Mouse (Mus musculus) retina, adult 2 months (tissue): ENCODE data around the gene Shroom4.
"Not testable (repeated sequence)": the region's sequence is repeated elsewhere in the genome, so short reads cannot be mapped to it uniquely, and the experiment has no call there.

ENCODE experiments used
- DNase-seq: peaks from one replicate; pipeline ENCODE4 v3.0.0-alpha.2; 2012; ENCODE audit warnings: low read depth, low spot score

Gene Shroom4

DNA sequence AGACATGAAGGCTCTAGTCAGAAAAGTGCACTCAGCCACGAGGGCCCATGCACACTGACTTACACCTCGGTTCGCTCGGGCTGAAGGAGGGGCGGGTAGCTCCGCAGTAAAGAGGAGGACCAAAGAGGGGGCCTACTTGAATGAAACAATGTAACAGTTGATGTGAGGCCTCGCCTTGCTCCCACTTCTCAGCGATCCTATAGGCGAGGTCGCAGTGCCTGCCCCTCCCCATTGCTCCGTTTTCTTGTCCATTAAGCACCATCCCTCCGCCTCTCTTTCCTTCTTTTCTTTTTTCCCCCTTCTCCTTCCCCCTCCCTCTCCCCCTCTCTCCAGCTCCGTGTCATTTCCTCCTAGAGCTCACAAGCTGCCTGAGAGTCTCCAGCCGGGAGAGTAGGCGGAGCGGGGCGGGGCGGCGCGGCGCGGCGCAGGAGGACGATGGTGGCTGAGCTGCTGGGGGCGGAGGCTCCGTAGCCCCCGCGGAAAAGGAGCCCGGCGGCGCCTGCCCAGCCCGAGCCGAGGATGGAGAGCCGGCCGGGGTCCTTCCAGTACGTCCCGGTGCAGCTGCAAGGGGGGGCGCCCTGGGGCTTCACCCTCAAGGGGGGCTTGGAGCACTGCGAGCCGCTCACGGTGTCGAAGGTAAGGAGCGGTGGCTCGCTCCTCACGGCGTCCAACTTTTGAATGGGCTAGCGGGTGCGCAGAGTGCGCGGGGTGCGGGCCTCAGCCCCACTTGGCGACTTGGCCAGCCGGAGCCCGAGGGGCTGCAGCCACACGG is at the start of gene Shroom4:
Gene Shroom4, plus strand, starts transcription at position 229 of the 772 bp plus-strand sequence.
- no peak for DNase-seq

DNA sequence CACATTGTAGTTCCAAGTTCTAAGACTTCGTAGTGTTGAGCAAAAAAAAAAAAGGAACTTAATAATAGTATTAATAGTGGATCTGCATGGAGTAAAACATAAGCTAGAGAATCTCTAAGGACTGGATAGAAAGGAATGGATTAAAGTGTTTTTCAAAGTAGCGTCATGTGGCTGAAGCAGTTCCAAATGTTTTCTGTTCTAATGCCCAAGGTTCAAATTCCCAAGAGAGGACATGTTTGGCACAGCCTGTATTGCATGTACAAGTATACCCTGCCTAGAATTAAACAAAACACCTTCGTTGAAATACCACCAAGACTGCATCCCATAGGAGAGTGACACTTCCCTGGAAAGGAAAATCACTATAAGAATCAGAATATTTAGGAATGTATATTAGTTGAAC is 42.8 kb upstream of the Shroom4 start:
- no peak for DNase-seq

DNA sequence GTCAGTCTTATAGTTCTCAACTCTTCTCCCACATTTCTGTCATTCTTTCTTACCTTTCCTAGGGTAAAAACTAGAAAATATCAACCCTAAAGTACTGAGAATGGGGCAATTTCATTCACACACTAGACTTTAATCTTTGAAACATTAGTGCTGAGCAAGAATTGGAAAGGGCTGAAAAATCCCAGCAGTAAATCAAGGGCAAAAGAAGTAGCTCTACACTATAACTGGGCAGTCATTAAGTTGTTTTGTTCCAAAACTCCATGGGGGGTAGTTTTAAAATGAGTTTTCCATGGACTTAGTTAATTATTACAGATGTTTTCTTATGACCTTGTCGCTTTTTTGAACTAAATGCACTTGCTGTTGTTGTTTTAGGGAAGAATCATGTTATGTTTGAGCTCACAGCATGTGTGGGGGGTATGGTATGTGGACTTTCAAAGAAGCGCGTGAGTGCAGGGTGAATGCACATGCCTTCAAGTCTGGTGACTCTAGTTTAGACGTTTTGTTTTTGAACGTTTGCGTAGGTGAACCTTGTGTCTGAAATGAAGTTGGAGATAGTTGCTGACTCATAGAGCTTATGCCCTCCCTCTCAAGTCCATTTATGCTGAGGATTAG is 42.0 kb upstream of the Shroom4 start:
- no peak for DNase-seq

DNA sequence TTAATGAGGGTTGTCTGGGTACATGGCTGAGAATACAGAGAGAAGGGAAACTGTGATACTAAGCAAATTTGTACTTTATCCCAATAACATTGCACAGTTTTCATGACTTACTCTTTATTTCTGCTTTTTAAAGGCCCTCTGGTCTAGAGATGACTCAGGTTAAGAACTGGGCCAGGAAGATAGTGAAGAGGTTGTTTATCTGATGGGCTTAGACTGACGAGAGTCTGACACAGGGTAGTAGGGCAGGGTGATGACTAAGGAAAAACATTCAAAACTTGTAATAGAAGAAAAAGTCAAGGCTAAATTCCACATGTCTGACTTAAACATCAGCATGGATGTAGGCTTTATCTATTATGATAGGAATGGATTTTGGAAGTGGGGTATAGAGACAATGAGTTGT is 30.8 kb upstream of the Shroom4 start:
- no peak for DNase-seq

DNA sequence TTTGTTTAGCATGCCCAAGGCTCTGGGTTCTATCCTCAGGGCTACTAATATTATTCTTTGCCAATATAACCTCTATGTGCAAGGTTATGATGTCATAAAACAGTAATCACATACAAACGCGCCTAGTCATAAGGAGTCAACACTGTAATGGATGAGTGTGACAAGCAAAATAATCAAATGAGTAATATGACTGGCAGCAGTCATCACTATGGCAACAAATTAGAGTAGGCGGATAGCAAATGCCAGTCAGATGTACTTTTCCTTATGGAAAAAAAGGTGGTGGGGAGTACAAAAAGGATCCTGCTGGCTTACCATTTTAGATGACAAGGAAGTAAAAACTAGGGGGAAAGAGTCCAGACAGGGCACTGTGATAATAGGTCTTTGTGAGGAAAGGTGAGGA is 28.9 kb upstream of the Shroom4 start:
- DNase-seq, result no peak

DNA sequence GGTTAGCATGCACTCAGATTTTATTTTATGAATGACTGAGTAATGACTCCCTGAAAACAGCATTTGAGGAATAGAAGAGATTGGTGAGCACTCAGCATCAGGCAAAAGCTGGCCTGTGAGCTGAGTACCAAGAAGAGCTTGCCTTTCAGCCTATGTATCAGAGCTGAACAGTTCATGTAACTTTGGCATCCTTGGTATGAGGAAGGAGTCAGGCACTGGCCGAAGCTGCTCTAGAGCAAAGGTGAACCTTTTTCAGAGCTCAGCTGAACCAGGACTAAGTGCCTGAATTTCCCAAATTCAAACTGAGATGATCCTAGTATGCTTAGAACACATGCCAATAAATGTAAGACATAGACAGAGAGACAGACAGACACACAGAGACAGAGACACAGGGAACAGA is 5.8 kb upstream of the Shroom4 start:
- no peak for DNase-seq

DNA sequence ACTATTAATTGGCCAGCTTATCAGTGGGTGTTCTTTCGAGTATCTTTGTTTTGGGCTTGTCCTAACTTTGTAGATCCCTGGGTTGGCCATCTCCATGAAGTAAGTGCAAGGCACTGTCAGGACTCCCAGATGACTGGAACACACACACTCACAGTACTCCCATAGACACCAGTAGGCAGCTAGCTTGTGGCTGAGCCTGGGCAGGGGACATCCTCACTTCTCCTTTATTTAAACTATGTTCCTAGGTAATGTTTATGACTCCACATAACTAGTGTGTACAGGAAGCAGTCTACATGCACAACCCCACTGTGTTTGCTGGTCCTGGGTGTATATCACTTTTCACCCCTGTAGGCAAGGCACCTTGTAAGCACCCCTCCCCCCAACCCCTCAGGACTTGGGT is 461 bp upstream of the Shroom4 start:
- no peak for DNase-seq

DNA sequence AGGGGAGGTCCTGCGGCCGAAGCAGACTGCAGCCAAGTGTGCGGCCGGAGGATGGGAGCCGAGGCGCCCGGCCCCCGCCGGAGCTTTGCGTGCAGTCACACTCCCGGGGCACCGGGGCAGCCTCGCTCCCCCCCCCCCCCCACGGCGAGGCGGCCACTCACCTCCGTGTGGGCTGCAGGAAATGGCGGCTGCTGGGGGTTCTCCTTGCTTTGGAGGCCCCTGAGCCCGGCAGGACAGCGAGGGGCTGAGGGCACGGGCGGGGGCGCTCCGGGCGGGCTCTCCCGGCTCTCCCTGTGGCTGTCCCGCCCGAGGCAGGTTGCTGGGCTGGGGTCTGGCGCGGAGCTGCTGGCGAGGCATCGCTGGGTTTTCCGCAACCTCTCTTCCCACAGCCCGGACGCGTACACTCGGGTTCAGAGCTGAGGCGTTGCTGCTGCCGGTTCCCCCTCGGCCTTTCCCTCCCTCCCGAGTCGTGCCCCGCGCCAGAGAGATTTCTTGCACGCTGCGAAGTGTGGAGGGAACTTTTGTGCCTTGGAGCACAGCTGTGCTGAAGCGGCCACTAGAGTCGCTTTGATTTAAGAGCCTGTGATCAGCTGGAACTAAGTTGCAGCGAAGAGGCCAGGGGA is 855 bp downstream of the Shroom4 start:
- no peak for DNase-seq

DNA sequence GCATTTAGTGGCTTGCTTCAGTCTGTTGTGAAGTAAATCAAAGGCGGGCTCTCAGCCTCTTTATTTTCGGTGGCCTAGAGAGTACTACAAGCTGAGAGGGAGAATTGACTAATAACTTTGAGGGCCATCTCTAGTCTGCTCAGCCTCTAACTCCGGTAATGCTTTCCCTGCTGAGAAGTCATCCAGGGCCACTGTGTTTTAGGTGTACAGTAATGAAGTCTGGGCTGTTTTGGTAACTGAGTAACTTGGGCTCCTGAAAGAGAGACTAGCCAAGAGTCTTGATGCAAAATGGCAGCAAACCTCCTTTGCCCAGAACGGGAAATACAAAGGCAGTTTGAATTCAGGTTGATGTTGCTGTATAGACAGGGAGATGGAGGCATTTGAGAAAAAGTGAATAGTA is 3.3 kb downstream of the Shroom4 start:
- no peak for DNase-seq

DNA sequence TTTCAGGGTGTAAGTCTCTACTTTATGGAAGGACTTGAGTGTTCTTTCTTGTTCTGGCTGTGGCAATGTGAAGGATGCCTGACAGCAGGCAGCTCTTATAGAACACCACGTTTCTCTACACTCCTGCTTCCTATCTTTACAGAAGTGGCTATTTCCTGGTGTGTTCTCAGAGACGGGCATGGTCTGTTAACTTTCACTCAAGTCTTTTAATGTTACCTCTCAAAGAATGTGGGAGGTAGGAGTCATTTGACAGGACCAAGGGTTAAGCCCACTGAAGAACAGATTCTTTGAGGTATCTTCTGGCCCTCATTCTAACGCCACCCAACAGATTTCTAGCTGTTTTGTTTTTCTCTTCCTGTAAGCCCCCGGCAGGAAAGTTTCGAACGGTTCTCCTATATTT is 9.5 kb downstream of the Shroom4 start:
- DNase-seq, result no peak

DNA sequence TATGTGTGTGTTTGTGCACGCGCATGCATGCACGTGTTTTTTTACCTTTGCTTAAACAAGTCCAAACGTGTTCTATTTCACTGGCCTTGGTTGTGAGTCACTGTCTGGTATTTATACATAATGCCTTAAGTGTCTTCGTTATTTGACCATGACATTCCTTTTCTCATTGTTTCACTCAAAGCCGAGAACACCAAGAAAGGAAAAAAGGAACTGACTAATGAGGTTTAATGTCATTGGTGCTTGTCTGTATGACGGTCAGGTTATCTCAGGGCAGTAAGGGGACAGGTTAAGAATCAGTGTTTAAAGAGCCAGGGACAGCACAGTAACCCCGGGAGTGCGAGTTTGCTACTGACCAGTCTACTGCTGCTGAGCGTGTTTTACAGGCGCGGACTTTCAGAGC is 15.8 kb downstream of the Shroom4 start:
- no peak for DNase-seq

DNA sequence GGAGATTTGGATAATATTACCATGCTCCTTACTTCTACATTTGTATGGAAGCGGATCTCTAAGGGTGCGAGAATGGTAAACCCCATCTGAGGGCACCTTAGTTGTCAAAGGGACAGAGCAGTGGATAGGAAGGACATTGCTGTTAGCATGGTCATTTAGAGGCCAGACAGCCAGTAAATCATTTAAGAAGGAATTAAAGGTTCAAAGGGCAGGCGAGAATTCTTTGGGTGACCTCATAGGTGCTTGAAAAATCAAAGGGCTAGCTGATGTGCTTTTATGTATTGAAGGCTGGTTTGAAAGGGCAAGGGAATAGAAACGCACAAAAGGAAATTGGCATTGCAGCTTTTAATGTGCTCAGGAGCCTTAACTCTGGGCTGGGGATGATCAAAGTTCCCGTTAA is 16.3 kb downstream of the Shroom4 start:
- DNase-seq, result no peak

DNA sequence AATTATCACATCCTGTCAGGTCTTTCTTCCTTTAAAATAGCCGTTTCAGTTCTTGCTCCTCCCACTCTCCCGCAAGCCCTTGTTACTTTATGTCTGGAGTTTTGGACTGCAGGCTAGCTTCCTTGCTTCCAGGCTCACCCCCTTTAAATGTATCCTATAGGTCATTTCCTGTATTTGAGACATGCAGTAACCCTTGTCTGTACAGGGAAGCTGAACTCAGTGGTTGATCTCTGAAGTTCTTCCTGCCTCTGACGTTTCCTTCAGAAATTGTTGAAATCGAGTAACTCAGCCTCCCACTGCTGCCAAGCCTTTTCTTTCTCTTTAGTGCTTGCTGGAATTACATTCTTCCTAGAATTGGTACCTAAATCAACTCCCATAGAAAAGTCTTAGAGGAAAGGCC is 18.5 kb downstream of the Shroom4 start:
- no peak for DNase-seq

DNA sequence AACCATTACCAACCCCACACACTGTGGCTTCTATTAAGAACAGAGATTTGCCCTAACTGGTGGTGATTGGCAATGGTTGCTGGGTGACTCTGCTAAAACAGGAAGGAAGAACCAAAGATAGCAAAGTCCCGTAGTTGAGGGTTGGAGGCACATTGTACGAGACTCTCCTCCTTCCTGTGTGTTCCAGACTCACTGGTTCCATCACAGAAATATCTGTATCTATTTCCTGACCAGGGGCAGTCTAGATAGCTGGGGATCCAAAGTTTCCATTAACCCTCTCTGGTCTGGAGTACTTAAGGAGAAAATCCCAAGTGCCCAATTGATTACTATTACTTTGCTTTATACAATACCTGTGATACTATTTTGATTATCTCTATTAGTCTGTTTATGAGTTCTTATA is 35.6 kb downstream of the Shroom4 start:
- no peak for DNase-seq

DNA sequence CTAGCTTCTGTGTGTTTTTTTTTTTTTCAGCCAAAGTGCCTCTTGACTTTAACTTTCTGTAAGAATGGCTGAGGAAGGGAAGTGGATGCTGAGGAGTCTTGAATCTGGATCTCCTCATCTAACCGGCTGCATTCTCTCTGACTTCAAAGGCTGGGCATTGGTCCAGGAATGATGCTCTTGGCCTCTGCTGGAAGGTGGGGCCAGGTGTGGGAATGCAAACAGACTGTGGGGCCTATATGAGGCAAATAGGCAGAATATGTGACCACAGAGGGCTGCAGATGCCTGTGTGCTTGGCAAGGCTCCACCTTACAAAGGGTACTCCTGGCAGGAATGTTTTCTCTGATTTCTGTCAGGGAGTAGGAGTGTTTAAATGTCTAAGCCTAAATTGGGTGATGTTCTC is 46.8 kb downstream of the Shroom4 start:
- DNase-seq, result no peak

DNA sequence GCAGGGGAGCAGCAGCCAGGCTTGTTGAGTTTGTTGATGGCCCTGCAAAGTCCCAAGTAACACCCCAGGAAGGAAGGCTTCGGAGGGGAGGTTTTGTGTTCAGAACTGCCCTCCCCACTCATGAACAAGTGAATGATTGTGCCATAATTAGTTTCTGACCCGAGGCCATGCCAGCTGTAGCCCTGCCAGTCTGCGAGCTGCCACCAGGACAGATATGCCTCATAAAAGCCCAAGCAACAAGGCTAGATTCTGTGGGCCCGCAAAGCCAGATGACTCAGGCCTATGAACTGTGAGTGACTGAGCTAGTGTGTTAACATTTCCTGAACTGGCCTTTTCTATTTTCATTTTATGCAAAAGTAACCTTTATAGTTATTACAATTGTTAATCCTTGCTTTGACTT is 48.3 kb downstream of the Shroom4 start:
- no peak for DNase-seq

DNA sequence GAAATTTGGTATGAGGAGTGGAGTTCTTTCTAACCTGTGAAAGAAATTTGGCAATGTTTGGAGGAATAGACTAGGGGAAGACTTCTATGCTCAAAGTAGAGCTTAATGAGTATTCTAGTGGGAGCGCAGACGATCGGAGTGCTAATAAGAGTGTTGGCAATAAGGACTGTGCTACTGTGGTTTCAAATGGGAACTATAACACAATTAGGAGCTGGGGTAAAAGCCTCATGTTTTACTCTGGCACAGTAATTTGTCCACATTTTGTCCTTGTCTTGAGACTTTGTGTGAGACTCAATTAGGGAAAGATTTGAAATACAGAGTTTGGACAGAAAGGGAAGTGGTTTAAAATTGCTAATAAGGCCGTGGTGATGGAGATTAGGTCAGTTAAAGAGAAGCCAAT is 53.6 kb downstream of the Shroom4 start:
- no peak for DNase-seq

DNA sequence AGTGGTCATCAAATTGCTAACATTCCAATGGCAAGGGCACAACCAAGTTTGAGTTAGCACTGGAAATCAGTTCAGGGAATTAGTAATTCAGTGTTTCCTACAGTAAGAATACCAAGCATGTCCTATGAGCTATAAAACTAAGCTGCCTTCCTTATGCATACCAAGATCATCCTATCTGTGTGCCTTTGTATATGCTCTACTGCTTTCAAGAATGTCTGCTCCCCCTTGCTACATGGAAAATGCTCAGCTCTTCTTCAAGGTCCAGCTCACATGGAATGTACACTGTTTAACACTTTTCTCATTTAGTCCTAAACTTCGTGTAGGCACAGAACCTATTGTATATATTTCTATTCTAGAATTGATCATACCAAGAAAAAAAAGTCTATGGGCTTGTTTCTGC is 69.6 kb downstream of the Shroom4 start:
- not testable (repeated sequence) for DNase-seq

DNA sequence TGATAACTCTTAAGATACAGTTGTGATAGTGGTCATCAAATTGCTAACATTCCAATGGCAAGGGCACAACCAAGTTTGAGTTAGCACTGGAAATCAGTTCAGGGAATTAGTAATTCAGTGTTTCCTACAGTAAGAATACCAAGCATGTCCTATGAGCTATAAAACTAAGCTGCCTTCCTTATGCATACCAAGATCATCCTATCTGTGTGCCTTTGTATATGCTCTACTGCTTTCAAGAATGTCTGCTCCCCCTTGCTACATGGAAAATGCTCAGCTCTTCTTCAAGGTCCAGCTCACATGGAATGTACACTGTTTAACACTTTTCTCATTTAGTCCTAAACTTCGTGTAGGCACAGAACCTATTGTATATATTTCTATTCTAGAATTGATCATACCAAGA is 72.9 kb downstream of the Shroom4 start:
- DNase-seq, result not testable (repeated sequence)

DNA sequence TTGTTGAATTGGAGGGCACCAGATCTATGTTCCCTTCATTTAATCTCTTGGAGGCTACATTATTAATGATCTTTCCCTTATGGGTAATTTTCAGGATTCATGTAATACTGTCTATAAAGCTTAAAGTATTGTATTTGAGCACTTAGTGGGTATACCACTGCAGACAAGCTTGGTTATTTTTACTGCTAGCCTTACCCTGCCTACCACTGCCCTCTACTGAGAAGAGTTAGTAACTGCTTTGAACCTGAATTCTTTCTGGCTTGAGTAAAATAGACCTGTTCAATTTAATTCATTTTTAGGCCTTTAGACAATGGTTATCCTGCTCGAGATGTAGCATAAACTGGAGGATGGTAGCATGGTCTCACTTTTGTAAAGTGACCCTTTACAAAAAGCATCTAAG is 75.5 kb downstream of the Shroom4 start:
- DNase-seq, result no peak

DNA sequence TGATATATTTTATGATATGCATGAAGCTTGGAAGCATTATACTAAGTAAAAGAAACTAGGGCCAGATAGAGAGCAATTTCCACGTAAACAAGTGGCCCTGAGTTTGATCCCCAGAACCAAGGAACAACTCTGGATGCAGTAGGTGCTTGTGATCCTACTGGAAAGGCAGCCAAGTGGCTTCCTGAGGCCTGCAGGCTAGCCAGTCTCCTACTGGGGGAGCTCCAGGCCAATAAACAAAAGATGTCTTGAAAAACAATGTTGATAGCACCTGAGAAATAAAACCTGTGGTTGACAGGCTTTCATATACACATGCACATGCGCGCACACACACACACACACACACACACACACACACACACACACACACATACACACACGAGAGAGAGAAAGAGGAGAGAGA is 82.6 kb downstream of the Shroom4 start:
- DNase-seq, result no peak

DNA sequence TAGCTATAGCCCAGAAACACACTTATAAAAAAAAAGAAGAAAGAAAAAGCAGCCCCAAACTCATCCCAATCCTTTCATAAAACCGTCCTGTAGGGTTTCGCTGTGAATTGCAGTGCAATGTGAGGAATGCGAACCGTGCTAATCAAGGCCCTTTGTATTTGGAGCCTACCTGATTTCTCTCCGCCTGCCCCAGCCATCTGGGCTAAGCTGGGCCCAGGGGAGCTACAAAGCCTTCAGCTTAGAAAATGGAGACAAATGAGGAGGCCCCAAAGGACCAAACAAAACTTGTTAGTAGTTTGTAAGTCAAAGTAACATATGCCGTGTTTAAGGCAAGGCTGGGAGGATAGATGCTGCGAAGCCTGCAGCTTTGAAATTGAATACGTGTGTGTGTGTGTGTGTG is 84.2 kb downstream of the Shroom4 start:
- DNase-seq, result no peak

DNA sequence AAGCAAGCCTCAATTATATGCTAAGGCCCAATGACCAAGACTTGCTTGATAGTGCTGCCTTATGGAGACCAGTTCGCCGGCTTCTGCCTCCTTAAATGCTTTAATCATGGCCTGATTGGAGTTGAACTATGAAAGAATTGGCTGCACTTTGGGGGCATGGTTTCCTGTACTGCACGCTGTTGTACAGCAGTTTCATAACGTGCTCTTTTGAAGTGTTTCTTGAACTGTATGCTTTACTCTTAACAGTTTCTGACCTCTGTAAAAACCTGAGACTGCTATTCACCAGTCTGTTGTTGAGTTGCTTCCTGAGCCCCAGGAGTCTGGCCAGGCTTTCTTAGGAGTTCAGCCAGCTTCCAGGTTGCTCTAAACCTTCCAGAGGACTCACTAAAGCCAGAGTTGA is 90.8 kb downstream of the Shroom4 start:
- no peak for DNase-seq
